Mouse (Mus musculus) cerebellum, adult 8-10 months (tissue): Measurements from ENCODE around the gene Rusc1.
"Not testable (repeated sequence)": the region's sequence is repeated elsewhere in the genome, so short reads cannot be mapped to it uniquely, and the experiment has no call there.

ENCODE experiments used
- DNase-seq: peaks from one replicate; pipeline ENCODE4 v3.0.0; 2022

Rusc1 gene

GRCm38 (mm10) chr3:89091811-89092508, 1.2 kb downstream of the Rusc1 start:
- DNase-seq = peak; percentile 48

DNA sequence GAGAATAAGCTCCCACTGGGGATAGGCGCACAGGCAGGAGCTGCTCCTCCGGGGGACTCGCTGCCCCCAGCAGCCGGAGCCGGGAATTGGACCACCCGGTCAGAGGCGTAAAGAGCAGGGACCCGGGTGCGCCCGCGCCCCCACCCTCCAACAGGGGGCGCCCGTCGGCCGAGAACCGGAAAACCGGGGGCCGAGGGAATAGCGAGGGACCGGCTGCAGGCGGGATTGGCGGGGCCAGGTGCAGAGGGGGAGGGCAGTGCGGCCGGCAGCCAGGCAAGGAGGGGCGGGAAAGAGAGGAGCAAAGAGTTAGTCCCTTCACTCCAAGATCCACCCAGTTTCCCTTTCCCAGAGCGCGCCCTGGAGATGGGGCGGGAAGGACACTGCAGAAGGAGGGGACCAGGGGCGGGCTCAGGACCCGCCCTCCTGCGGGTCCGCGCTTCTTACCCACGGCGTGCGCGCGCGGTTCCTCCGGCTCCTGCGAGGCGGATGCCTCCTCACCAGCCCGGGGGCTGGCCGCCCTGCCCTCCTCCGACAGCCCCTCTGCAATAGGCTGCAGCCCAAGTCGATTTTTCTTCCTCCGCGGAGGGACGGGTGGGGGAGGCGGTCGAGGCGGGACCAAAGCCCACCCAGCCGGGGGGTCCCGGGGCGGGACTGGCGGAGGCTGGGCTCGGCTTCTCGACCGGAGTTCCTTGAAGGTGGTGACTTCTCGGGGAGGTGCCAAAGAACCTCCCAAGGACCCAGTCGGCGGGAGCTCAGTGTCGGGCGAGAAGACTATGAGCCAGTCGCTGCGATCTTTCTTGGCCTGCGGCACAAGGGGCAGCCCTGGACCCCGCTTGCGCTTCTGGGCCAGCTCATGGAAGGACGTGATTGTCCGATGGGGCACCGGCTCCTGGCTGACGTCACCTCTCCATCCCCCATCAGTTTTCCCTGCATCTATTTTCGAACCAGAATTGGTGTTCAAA, 2.1 kb downstream of the Rusc1 start:
- peak; percentile 88 for DNase-seq

GRCm38 (mm10) chr3:89089882-89090591, 3.1 kb downstream of the Rusc1 start:
- DNase-seq = peak; percentile 84

GRCm38 (mm10) chr3:89088974-89089373, 4.1 kb downstream of the Rusc1 start:
- peak; percentile 27 for DNase-seq

GRCm38 (mm10) chr3:89087338-89088110, 5.6 kb downstream of the Rusc1 start:
- DNase-seq = peak; percentile 78

DNA sequence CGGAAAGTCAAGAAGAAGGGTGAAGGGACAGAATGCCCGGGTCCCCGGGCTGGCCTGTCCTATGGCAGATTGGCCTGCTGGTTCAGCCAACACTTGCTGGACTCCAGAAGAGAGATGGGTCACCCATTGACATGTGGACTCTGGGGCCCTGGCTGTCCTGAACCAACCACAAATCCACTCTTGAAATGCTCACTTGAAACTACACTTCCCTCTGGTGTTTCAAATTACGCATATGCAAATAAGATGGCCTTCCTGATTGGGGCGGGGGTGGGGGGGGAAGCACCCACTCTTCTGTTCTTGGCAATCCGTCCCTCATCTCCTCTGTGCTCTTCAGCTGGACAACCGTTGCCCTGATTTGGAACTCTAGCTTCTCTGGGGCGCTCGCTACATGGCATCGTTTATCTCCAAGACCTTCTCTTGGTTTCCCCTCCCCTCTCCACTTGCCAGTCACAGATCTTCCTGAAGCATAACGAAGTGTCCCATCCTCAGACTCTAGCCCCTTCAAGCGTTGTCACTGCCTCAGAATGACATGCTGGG, 8.4 kb downstream of the Rusc1 start:
- DNase-seq = no peak

- no peak for DNase-seq
Observed at GRCm38 (mm10) chr3:89084133-89084532, 9.0 kb downstream of the Rusc1 start.

DNA sequence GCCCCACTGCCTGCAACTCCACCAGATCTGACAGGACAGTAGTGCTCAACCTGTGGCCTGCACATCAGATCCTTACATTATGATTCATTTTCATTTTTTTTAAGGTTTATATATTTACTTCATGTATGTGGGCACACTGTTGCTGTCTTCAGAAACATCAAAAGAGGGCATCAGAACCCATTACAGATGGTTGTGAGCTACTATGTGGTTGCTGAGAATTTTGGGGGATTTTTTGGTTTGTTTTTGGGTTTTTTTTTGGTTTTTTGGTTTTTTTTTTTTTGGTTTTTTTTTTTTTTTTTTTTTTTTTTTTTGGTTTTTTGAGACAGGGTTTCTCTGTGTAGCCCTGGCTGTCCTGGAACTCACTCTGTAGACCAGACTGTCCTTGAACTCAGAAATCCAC, 10.8 kb downstream of the Rusc1 start:
- not testable (repeated sequence) for DNase-seq

- DNase-seq = no peak
Observed at GRCm38 (mm10) chr3:89077383-89077782, 15.7 kb downstream of the Rusc1 start.

DNA sequence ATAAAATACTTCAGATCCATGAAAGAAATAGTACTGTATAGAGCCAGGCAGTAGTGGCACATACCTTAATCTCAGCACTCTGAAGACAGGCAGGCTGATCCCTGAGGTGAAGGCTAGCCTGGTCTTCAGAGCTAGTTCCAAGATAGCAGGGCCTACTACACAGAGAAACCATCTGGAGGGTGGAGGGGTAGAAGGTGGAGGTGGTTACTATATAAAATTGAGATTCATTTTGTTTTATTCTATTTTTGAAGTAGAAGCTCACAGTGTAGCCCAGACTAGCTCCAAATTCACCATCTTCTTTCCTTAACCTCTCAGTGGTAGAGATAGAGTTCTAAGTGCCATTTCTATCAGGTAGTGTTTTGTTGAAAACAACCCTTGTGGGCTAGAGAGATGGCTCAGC, 25.8 kb downstream of the Rusc1 start:
- no peak for DNase-seq

GRCm38 (mm10) chr3:89061696-89062095, 31.4 kb downstream of the Rusc1 start:
- no peak for DNase-seq

GRCm38 (mm10) chr3:89058783-89059182, 34.3 kb downstream of the Rusc1 start:
- DNase-seq = peak; percentile 29

DNA sequence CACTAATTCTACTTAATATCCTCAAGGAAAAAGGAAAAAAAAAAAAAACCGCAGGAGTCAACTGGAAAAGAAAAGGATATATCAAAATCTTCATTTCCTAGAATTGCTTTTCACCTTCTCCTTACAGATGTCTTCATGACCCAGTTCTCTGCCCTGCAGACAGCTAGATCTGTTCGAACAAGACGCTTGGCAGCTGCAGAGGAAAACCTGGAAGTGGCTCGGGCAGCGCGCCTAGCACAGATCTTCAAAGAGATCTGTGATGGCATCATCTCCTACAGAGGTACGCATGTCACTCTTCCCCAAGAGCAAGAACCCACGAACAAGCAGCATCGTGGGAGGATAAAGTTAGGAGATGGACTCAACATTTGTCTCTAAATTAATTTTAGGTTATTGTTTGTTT, 34.8 kb downstream of the Rusc1 start:
- no peak for DNase-seq

DNA sequence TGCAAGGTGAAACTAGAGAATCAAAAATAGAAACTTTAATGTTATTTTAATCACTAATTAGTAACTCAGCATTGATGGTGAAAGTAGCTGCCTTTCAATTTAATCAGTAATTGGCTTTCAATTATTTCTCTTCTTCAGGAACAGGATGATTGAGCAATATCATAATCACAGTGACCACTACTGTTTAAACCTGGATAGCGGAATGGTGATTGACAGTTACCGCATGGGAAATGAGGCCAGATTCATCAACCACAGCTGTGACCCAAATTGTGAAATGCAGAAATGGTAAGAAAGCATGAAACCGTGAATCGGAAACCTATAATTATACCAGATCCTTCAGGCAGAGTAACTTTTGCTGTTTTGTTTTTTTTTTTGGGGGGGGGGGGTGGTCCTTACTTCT, 49.8 kb downstream of the Rusc1 start:
- DNase-seq = no peak
